Mouse (Mus musculus): ENCODE measurements around the gene Asb16. TPM values are rescaled to one million over a fixed set of nuclear protein-coding genes. Genes with fewer than 3 reads are reported as not detected.

Gene Asb16
- polyA plus RNA-seq, 1 experiment from 2014 or later, result 0.04 TPM

DNA sequence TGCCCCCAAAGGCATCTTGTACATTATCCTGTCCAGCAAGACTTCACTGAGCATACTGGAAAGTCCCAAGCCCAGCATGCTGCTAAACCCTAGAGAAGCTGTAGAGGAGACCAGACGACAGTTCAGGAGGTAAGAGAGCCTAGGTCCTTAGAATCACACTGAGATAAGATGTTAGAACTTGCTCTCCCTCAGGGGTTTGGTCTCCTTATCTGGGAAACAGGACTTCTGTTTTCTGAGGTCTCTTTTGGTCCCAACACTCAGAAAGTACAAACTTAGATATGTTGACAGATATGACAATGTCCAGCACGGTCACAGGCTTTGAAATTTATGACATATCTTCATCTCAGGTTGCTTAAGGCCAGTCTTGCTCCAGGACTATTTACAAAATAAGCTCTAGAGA is 32.5 kb upstream of the Asb16 start:
- Histone ChIP-seq H3K4me3 (ENCODE audit: low read depth, low read length) (no peak overlapping the region), H3K4me1 (ENCODE audit: control insufficient read depth, low read depth, low read length) (no peaks in the 10 kb centered on the region; the same call in 1 of the 2 replicates), H3K9me3 (replicated peaks; ENCODE audit: control insufficient read depth, low read length) (no peaks in the 10 kb centered on the region), H3K36me3 (ENCODE audit: control insufficient read depth, insufficient read depth) (no peaks in the 10 kb centered on the region), H3K9ac (ENCODE audit: low read depth, low read length) (no peak overlapping the region), H3K27ac (ENCODE audit: low read length) (no peak overlapping the region), H3K27me3 (ENCODE audit: control insufficient read depth, insufficient read depth, low read depth, low read length) (no peaks in the 10 kb centered on the region), H3K4me2 (ENCODE audit: low read depth, low read length) (no peak overlapping the region)
- ATAC-seq (ENCODE audit: low read depth), result no peak
- 9% methylated on average over 2 of the region's 2 CpGs for WGBS (ENCODE audit: insufficient replicate concordance)

DNA sequence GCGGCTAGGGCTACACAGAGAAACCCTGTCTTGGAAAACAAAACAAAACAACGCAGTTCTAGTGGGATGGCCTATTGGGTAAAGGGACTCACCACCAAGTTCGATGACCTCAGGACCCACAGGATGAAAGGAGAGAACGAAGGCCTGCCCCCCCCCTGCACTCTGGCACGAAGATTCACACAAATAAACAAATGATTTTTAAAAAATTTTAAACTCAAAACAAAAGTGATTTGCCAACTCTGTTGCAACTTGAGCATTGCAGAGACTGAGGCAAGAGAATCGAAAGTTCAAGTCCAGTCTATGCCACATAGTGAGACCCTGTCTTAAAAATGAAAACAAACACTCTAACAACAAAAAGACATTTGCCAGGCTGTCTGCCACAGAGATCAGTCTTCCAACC is 27.9 kb upstream of the Asb16 start:
- Histone ChIP-seq H3K4me2 (ENCODE audit: low read depth, low read length) (no peak overlapping the region), H3K9ac (ENCODE audit: low read depth, low read length) (no peak overlapping the region), H3K27me3 (ENCODE audit: control insufficient read depth, insufficient read depth, low read depth, low read length) (peaks cover 10% of the 10 kb centered on the region), H3K27ac (ENCODE audit: low read length) (no peak overlapping the region), H3K4me1 (ENCODE audit: control insufficient read depth, low read depth, low read length) (peaks cover 5% of the 10 kb centered on the region), H3K4me3 (ENCODE audit: low read depth, low read length) (no peak overlapping the region), H3K36me3 (ENCODE audit: control insufficient read depth, insufficient read depth) (no peaks in the 10 kb centered on the region), H3K9me3 (replicated peaks; ENCODE audit: control insufficient read depth, low read length) (no peaks in the 10 kb centered on the region)
- ATAC-seq (ENCODE audit: low read depth), result no peak
- WGBS (ENCODE audit: insufficient replicate concordance), result 70% methylated on average over 6 of the region's 6 CpGs

- ATAC-seq (ENCODE audit: low read depth), result peak; percentile 86
- Histone ChIP-seq H3K27me3 (ENCODE audit: control insufficient read depth, insufficient read depth, low read depth, low read length) (peaks cover 10% of the 10 kb centered on the region), H3K4me2 (ENCODE audit: low read depth, low read length) (no peak overlapping the region), H3K36me3 (ENCODE audit: control insufficient read depth, insufficient read depth) (no peaks in the 10 kb centered on the region), H3K9me3 (replicated peaks; ENCODE audit: control insufficient read depth, low read length) (no peaks in the 10 kb centered on the region), H3K4me1 (ENCODE audit: control insufficient read depth, low read depth, low read length) (peaks cover 5% of the 10 kb centered on the region), H3K9ac (ENCODE audit: low read depth, low read length) (no peak overlapping the region), H3K27ac (ENCODE audit: low read length) (peak overlapping the region; percentile 40; the same call in 1 of the 2 replicates), H3K4me3 (ENCODE audit: low read depth, low read length) (no peak overlapping the region)
- WGBS (ENCODE audit: insufficient replicate concordance), result 61% methylated on average over 5 of the region's 5 CpGs
Observed at GRCm38 (mm10) chr11:102241246-102241645, 27.3 kb upstream of the Asb16 start.

- Histone ChIP-seq H3K9me3 (replicated peaks; ENCODE audit: control insufficient read depth, low read length) (no peaks in the 10 kb centered on the region), H3K4me2 (ENCODE audit: low read depth, low read length) (no peak overlapping the region), H3K27ac (ENCODE audit: low read length) (peak overlapping the region; percentile 40; the same call in 1 of the 2 replicates), H3K27me3 (ENCODE audit: control insufficient read depth, insufficient read depth, low read depth, low read length) (peaks cover 10% of the 10 kb centered on the region), H3K4me1 (ENCODE audit: control insufficient read depth, low read depth, low read length) (peaks cover 5% of the 10 kb centered on the region; the same call in 1 of the 2 replicates), H3K9ac (ENCODE audit: low read depth, low read length) (no peak overlapping the region), H3K4me3 (ENCODE audit: low read depth, low read length) (no peak overlapping the region), H3K36me3 (ENCODE audit: control insufficient read depth, insufficient read depth) (no peaks in the 10 kb centered on the region)
- WGBS (ENCODE audit: insufficient replicate concordance), result 50% methylated on average over 5 of the region's 5 CpGs
- no peak for ATAC-seq (ENCODE audit: low read depth)
Observed at GRCm38 (mm10) chr11:102241874-102242273, 26.7 kb upstream of the Asb16 start.

- peaks cover 10% of the 10 kb centered on the region for H3K27me3 ChIP-seq (ENCODE audit: control insufficient read depth, insufficient read depth, low read depth, low read length)
- no peak for ATAC-seq (ENCODE audit: low read depth)
- no peak overlapping the region for H3K27ac ChIP-seq (ENCODE audit: low read length)
- peak overlapping the region; percentile 19 for H3K4me3 ChIP-seq (ENCODE audit: low read depth, low read length)
- H3K9ac ChIP-seq (ENCODE audit: low read depth, low read length), result no peak overlapping the region; the same call in 1 of the 2 replicates
- peaks cover 13% of the 10 kb centered on the region for H3K4me1 ChIP-seq (ENCODE audit: control insufficient read depth, low read depth, low read length)
- no peaks in the 10 kb centered on the region for H3K9me3 ChIP-seq (replicated peaks; ENCODE audit: control insufficient read depth, low read length)
- 4% methylated on average over 32 of the region's 32 CpGs for WGBS (ENCODE audit: insufficient replicate concordance)
- peak overlapping the region; percentile 35 for H3K4me2 ChIP-seq (ENCODE audit: low read depth, low read length)
- no peaks in the 10 kb centered on the region for H3K36me3 ChIP-seq (ENCODE audit: control insufficient read depth, insufficient read depth)
Observed at GRCm38 (mm10) chr11:102244926-102245449, 23.6 kb upstream of the Asb16 start.

- peaks cover 13% of the 10 kb centered on the region for H3K4me1 ChIP-seq (ENCODE audit: control insufficient read depth, low read depth, low read length)
- ATAC-seq (ENCODE audit: low read depth), result no peak
- H3K9ac ChIP-seq (ENCODE audit: low read depth, low read length), result no peak overlapping the region
- no peak overlapping the region for H3K4me3 ChIP-seq (ENCODE audit: low read depth, low read length)
- no peak overlapping the region for H3K27ac ChIP-seq (ENCODE audit: low read length)
- H3K4me2 ChIP-seq (ENCODE audit: low read depth, low read length), result 0 out of 2 replicates have a peak overlapping the region, but pooled peaks have one; percentile 35
- H3K27me3 ChIP-seq (ENCODE audit: control insufficient read depth, insufficient read depth, low read depth, low read length), result peaks cover 10% of the 10 kb centered on the region
- H3K9me3 ChIP-seq (replicated peaks; ENCODE audit: control insufficient read depth, low read length), result no peaks in the 10 kb centered on the region
- 56% methylated on average over 14 of the region's 14 CpGs for WGBS (ENCODE audit: insufficient replicate concordance)
- no peaks in the 10 kb centered on the region for H3K36me3 ChIP-seq (ENCODE audit: control insufficient read depth, insufficient read depth)
Observed at GRCm38 (mm10) chr11:102245581-102246272, 22.8 kb upstream of the Asb16 start.

- no peak for ATAC-seq (ENCODE audit: low read depth)
- H3K4me2 ChIP-seq (ENCODE audit: low read depth, low read length), result no peak overlapping the region
- WGBS (ENCODE audit: insufficient replicate concordance), result 62% methylated on average over 6 of the region's 6 CpGs
- no peaks in the 10 kb centered on the region for H3K9me3 ChIP-seq (replicated peaks; ENCODE audit: control insufficient read depth, low read length)
- H3K36me3 ChIP-seq (ENCODE audit: control insufficient read depth, insufficient read depth), result no peaks in the 10 kb centered on the region
- peaks cover 10% of the 10 kb centered on the region for H3K27me3 ChIP-seq (ENCODE audit: control insufficient read depth, insufficient read depth, low read depth, low read length)
- H3K9ac ChIP-seq (ENCODE audit: low read depth, low read length), result no peak overlapping the region
- no peak overlapping the region for H3K4me3 ChIP-seq (ENCODE audit: low read depth, low read length)
- no peak overlapping the region for H3K27ac ChIP-seq (ENCODE audit: low read length)
- H3K4me1 ChIP-seq (ENCODE audit: control insufficient read depth, low read depth, low read length), result peaks cover 13% of the 10 kb centered on the region
Observed at GRCm38 (mm10) chr11:102246273-102246635, 22.3 kb upstream of the Asb16 start.

DNA sequence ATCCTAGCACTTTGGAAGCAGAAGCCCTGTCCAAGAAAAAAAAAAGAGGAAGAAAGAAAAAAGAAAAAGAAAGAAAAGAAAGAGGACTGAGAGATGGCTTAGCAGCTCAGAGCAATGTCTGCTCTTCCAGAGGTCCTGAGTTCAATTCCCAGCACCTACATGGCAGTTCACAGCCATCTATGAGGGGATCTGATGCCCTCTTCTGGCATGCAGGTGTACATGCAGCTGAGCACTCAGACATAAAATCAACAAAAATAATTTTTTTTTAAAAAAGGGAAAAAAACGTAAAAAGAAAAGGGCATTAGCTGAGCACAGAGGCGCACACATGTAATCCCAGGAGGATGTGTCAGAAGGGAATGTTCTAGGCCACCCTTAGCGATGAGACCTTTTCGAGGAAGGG is 21.7 kb upstream of the Asb16 start:
- Histone ChIP-seq H3K27ac (ENCODE audit: low read length) (no peak overlapping the region), H3K4me3 (ENCODE audit: low read depth, low read length) (no peak overlapping the region), H3K36me3 (ENCODE audit: control insufficient read depth, insufficient read depth) (peaks cover 5% of the 10 kb centered on the region; the same call in 1 of the 2 replicates), H3K9me3 (replicated peaks; ENCODE audit: control insufficient read depth, low read length) (no peaks in the 10 kb centered on the region), H3K4me2 (ENCODE audit: low read depth, low read length) (no peak overlapping the region), H3K27me3 (ENCODE audit: control insufficient read depth, insufficient read depth, low read depth, low read length) (peaks cover 10% of the 10 kb centered on the region), H3K4me1 (ENCODE audit: control insufficient read depth, low read depth, low read length) (peaks cover 13% of the 10 kb centered on the region), H3K9ac (ENCODE audit: low read depth, low read length) (no peak overlapping the region)
- WGBS (ENCODE audit: insufficient replicate concordance), result 80% methylated on average over 4 of the region's 4 CpGs
- ATAC-seq (ENCODE audit: low read depth), result no peak

- ATAC-seq (ENCODE audit: low read depth), result peak; percentile 74
- Histone ChIP-seq H3K4me1 (ENCODE audit: control insufficient read depth, low read depth, low read length) (peaks cover 13% of the 10 kb centered on the region), H3K27ac (ENCODE audit: low read length) (peak within 1 kb of the TSS; percentile 41; the same call in 1 of the 2 replicates), H3K4me3 (ENCODE audit: low read depth, low read length) (peak within 1 kb of the TSS; percentile 76), H3K9ac (ENCODE audit: low read depth, low read length) (peak within 1 kb of the TSS; percentile 76), H3K9me3 (replicated peaks; ENCODE audit: control insufficient read depth, low read length) (no peaks in the 10 kb centered on the region), H3K4me2 (ENCODE audit: low read depth, low read length) (peak within 1 kb of the TSS; percentile 71), H3K27me3 (ENCODE audit: control insufficient read depth, insufficient read depth, low read depth, low read length) (peaks cover 10% of the 10 kb centered on the region), H3K36me3 (ENCODE audit: control insufficient read depth, insufficient read depth) (peaks cover 7% of the 10 kb centered on the region; the same call in 1 of the 2 replicates)
- WGBS (ENCODE audit: insufficient replicate concordance), result under 1% methylated on average over 41 of the region's 41 CpGs
Observed at GRCm38 (mm10) chr11:102248630-102249230, 19.8 kb upstream of the Asb16 start, which contains the start of gene BC030867. BC030867 (plus strand) TSS chr11:102248882.

Measured in liver, embryonic 16.5 days (tissue).